Mouse (Mus musculus) urinary bladder, adult 2 months (tissue): ENCODE measurements around the gene Tmem213. TPM values are rescaled to one million over a fixed set of nuclear protein-coding genes. Genes with fewer than 3 reads are reported as not detected.

Experiments
- DNase-seq: peaks from one replicate; pipeline ENCODE4 v3.0.0; 2022; ENCODE audit warnings: low spot score
- polyA plus RNA-seq: library from polyadenylated mRNA; depleted of rRNA; stranded (reverse); fragments of >200 nt; gene quantifications from 2 replicates; pipeline ENCODE4 v1.2.3, GENCODE M21; 2012; rRNA removed

Tmem213 gene
- polyA plus RNA-seq, 1 experiment, result not detected

- no peak for DNase-seq
These were observed 43.2 kb downstream of the Tmem213 start for GRCm38 (mm10) chr6:38152305-38152704.

- DNase-seq, result no peak
These were observed 47.1 kb downstream of the Tmem213 start for GRCm38 (mm10) chr6:38156204-38156603.

GRCm38 (mm10) chr6:38157925-38158324 is 48.9 kb downstream of the Tmem213 start:
- no peak for DNase-seq

DNA sequence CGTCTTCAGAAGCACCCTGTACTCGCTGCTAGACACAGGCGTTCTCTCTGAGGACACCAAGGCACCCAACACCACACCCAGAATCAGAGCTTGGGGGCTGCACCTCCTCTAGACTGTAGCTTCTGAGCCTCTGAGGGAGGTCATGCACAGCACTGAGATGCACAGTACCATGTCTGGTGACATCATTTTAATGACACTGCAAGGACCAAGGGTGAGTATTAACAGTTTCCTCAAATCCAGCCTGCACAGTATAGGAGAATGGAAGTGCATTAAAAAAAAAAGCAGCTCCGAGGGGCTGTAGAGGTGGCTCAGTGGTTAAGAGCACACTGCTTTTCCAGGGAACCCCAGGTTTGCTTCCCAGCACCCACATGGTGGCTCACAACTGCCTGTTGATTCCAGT is 50.5 kb downstream of the Tmem213 start:
- DNase-seq, result no peak

DNA sequence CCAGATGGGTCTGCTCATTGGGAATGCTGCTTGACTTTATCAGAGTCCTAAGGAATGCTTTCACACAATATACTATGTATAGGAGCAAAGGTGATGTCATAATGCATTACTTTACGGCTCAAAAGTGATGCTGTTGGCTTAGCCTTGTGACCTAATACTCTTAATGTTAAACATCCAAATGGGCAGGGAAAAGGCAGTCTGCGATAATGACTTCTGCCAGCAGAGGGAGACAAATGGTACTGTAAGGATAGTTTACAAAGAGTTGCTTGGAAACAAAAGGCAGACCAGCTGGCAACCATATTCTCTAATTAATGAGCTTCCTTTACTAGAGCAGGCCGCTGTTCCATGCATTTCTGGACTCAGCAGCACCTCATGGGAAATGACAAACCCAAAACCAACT is 51.0 kb downstream of the Tmem213 start:
- DNase-seq, result no peak

GRCm38 (mm10) chr6:38160556-38160955 is 51.5 kb downstream of the Tmem213 start:
- DNase-seq, result no peak

- no peak for DNase-seq
These were observed 53.9 kb downstream of the Tmem213 start for GRCm38 (mm10) chr6:38162825-38163504.

- no peak for DNase-seq
These were observed 55.6 kb downstream of the Tmem213 start for GRCm38 (mm10) chr6:38164705-38165104.

- DNase-seq, result no peak
These were observed 56.3 kb downstream of the Tmem213 start for GRCm38 (mm10) chr6:38165385-38165784.

Other genes with a start within 250 kb of the Tmem213 start
- 18.6 and 22.9 TPM in 2 replicates for gene Trim24, start 238.4 kb upstream of the Tmem213 start, polyA plus RNA-seq
- 1.8 and 2.2 TPM in 2 replicates for gene Svopl, start 62.3 kb upstream of the Tmem213 start, polyA plus RNA-seq
- gene Atp6v0a4, start 15.3 kb downstream of the Tmem213 start, polyA plus RNA-seq, result 1.1 and 1.5 TPM in 2 replicates
- 3.5 and 5.4 TPM in 2 replicates for gene D630045J12Rik, start 144.8 kb downstream of the Tmem213 start, polyA plus RNA-seq
- gene Zc3hav1l, start 190.0 kb downstream of the Tmem213 start, polyA plus RNA-seq, result 6.9 and 7.5 TPM in 2 replicates
- gene Zc3hav1, start 245.3 kb downstream of the Tmem213 start, polyA plus RNA-seq, result 24.6 and 31.6 TPM in 2 replicates